Mouse (Mus musculus) stomach, postnatal 0 days (tissue): ENCODE measurements around the gene Pkm. TPM values are rescaled to one million over a fixed set of nuclear protein-coding genes. Genes with fewer than 3 reads are reported as not detected.

Experiments used
- ATAC-seq: fragments of 200-750 bp; cut with Nextera tagmentation; 2 replicates; pipeline ENCODE4 v1.8.0; 2017; ENCODE audit not compliant: low FRiP score, low TSS enrichment
- DNase-seq: peaks from one replicate; pipeline ENCODE4 v3.0.0-alpha.2; 2016; ENCODE audit warnings: low spot score
- H3K27ac ChIP-seq: fragments of 300-500 bp; sonication (generic); replicated peaks from 2 replicates; pipeline ENCODE4 v1.5.1; 2014; ENCODE audit warnings: mild to moderate bottlenecking, control low read depth
- H3K27me3 ChIP-seq: fragments of 300-500 bp; sonication (generic); 2 replicates; pipeline ENCODE4 v1.6.1; 2014; ENCODE audit warnings: low read length; ENCODE audit not compliant: control insufficient read depth, insufficient read depth
- H3K36me3 ChIP-seq: fragments of 300-500 bp; sonication (generic); 2 replicates; pipeline ENCODE4 v1.6.1; 2014; ENCODE audit warnings: low read length, mixed read lengths; ENCODE audit not compliant: control insufficient read depth, insufficient read depth
- H3K4me1 ChIP-seq: fragments of 300-500 bp; sonication (generic); replicated peaks from 2 replicates; pipeline ENCODE4 v1.6.1; 2014; ENCODE audit warnings: antibody characterized with exemption; ENCODE audit not compliant: control insufficient read depth, insufficient read depth
- H3K4me2 ChIP-seq: fragments of 300-500 bp; sonication (generic); replicated peaks from 2 replicates; pipeline ENCODE4 v1.6.1; 2014; ENCODE audit warnings: low read depth, mild to moderate bottlenecking, control low read depth, moderate library complexity
- H3K4me3 ChIP-seq: fragments of 300-500 bp; sonication (generic); 2 replicates; pipeline ENCODE4 v1.5.1; 2014; ENCODE audit warnings: low read depth, low read length, control low read depth
- H3K9ac ChIP-seq: fragments of 300-500 bp; sonication (generic); 2 replicates; pipeline ENCODE4 v1.6.1; 2014; ENCODE audit warnings: mild to moderate bottlenecking, low read length, control low read depth, mixed read lengths
- H3K9me3 ChIP-seq: fragments of 300-500 bp; sonication (generic); 2 replicates; pipeline ENCODE4 v1.6.1; 2016; ENCODE audit warnings: low read length; ENCODE audit not compliant: control insufficient read depth
- CTCF ChIP-seq: IDR thresholded peaks from 2 replicates; pipeline ENCODE4 v1.5.1; 2016; ENCODE audit warnings: antibody characterized with exemption, low read depth, mild to moderate bottlenecking, moderate library complexity
- EP300 ChIP-seq: optimal IDR thresholded peaks from 2 replicates; pipeline ENCODE3; 2016; ENCODE audit warnings: antibody characterized with exemption
- WGBS: fragments of 180-500 bp; shearing (Covaris S2); extraction: QIAGEN DNeasy Blood & Tissue Kit; methylation state at CpG from one replicate; pipeline ENCODE4 v1.1.7; 2014; 5-methylcytosine and 5-hydroxymethylcytosine counted together
- polyA plus RNA-seq: library from polyadenylated mRNA; unstranded; fragments of >200 nt; fragmentation: Nextera tagmentation; extraction: Ambion mirVana; gene quantifications from 2 replicates; pipeline ENCODE4 v1.2.1, GENCODE M21; 2015

Gene Pkm
- polyA plus RNA-seq, 1 experiment from 2014 or later = 500 TPM

GRCm38 (mm10) chr9:59678313-59678712 lies 22.1 kb downstream of the Pkm start:
- DNase-seq (peak; percentile 40), ATAC-seq (peak; percentile 47)
- Histone ChIP-seq H3K9me3 (no peaks in the 10 kb centered on the region), H3K4me3 (no peak overlapping the region), H3K4me1 (peaks cover 3% of the 10 kb centered on the region; the same call in 1 of the 2 replicates), H3K4me2 (no peak overlapping the region), H3K27me3 (no peaks in the 10 kb centered on the region), H3K27ac (no peak overlapping the region), H3K9ac (no peak overlapping the region), H3K36me3 (peaks cover 24% of the 10 kb centered on the region)
- TF ChIP-seq CTCF (peak; percentile 88), EP300 (no peak)
- WGBS = 6% methylated on average over 1 of the region's 1 CpGs

DNA sequence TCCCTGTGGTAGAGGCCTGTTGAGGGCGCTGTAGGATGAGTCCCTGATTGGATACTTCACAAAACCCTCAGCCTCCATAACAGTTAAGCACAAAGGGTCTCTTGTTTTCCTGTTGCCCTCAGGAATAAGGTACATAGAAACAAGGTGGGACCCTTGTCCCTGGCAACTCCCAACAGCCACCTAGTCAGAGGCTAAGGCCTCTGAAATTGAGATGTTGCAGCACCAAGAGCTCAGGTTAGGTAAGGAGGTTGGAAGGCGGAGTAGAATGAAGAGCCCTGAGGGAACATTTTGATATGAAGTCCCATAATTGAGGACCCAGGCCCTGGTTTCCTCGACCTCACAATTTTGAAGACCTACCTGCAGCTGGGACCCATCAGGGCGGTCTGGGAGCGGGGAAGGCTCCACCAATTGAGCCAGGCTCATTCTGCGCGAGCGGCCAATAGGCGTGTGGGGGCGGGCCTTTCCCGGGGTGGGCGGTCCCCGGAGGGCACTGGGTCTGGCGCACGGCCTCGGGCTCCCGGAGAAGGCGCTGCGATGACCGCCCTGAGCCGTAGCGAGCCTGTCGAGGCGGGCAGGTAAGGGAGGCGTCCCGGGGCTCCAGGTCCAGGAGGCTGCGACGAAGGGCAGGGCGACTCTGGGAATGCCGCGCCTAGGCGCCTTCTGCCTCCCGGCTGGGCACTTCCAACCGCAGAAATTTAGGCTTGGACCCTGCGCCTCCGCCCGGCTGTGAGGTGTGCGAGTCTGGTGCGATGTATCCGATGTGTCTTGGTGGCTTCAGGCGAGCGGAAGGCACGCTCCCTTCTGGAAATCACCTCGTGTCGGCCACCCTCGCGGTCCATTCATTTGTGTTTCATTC lies 23.7 kb downstream of the Pkm start, which contains the start of gene Gramd2:
Gramd2 (plus strand) TSS at position 467 of the 856 bp plus-strand sequence.
- Histone ChIP-seq H3K36me3 (peaks cover 12% of the 10 kb centered on the region), H3K9ac (peak within 1 kb of the TSS; percentile 66), H3K4me1 (peaks cover 3% of the 10 kb centered on the region; the same call in 1 of the 2 replicates), H3K27ac (peak within 1 kb of the TSS; percentile 81), H3K9me3 (no peaks in the 10 kb centered on the region), H3K4me2 (peak within 1 kb of the TSS; percentile 83), H3K27me3 (no peaks in the 10 kb centered on the region), H3K4me3 (peak within 1 kb of the TSS; percentile 54)
- ATAC-seq (peak; percentile 92), DNase-seq (peak; percentile 95)
- TF ChIP-seq EP300 = no peak
- no peak for TF ChIP-seq CTCF
- WGBS = 2% methylated on average over 47 of the region's 47 CpGs

DNA sequence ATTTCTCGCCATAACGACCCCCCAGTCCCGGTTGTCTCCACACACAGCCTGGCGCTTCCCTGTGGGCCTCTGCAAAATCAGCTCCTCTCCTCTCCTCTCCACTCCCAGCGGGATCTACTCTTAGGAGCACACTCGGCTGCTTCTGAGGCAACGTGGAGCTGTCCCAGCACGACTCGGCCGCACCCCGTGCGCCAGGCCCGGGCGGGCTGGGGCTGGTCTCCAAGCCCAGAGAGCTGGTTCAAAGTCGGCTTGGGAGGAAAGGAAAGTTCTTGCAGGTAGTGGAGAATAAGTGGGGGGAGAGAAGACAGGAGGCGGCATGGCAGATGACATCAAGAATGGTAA lies 24.3 kb downstream of the Pkm start:
- H3K4me2 ChIP-seq = peak overlapping the region; percentile 83
- H3K27ac ChIP-seq = peak overlapping the region; percentile 81
- DNase-seq = peak; percentile 61
- peaks cover 3% of the 10 kb centered on the region; the same call in 1 of the 2 replicates for H3K4me1 ChIP-seq
- no peaks in the 10 kb centered on the region for H3K27me3 ChIP-seq
- H3K9me3 ChIP-seq = no peaks in the 10 kb centered on the region
- TF ChIP-seq EP300 (no peak), CTCF (no peak)
- H3K36me3 ChIP-seq = peaks cover 6% of the 10 kb centered on the region; the same call in 1 of the 2 replicates
- ATAC-seq = peak; percentile 56
- peak overlapping the region; percentile 54 for H3K4me3 ChIP-seq
- WGBS = 16% methylated on average over 16 of the region's 16 CpGs
- H3K9ac ChIP-seq = peak overlapping the region; percentile 66

GRCm38 (mm10) chr9:59684020-59684419 lies 27.9 kb downstream of the Pkm start:
- no peak overlapping the region for H3K27ac ChIP-seq
- H3K36me3 ChIP-seq = no peaks in the 10 kb centered on the region
- H3K4me1 ChIP-seq = peaks cover 3% of the 10 kb centered on the region; the same call in 1 of the 2 replicates
- 47% methylated on average over 2 of the region's 2 CpGs for WGBS
- no peak overlapping the region for H3K4me3 ChIP-seq
- no peak overlapping the region for H3K9ac ChIP-seq
- ATAC-seq (no peak), DNase-seq (no peak)
- H3K27me3 ChIP-seq = no peaks in the 10 kb centered on the region
- TF ChIP-seq EP300 = no peak
- TF ChIP-seq CTCF = no peak
- no peak overlapping the region for H3K4me2 ChIP-seq
- no peaks in the 10 kb centered on the region for H3K9me3 ChIP-seq

- TF ChIP-seq EP300 = no peak
- TF ChIP-seq CTCF = no peak
- DNase-seq (no peak), ATAC-seq (peak; percentile 71)
- H3K36me3 ChIP-seq = no peaks in the 10 kb centered on the region
- H3K27me3 ChIP-seq = no peaks in the 10 kb centered on the region
- no peak overlapping the region for H3K4me2 ChIP-seq
- H3K9ac ChIP-seq = no peak overlapping the region
- no peaks in the 10 kb centered on the region for H3K9me3 ChIP-seq
- peaks cover 8% of the 10 kb centered on the region for H3K4me1 ChIP-seq
- WGBS = 25% methylated on average over 6 of the region's 6 CpGs
- H3K27ac ChIP-seq = peak overlapping the region; percentile 61; the same call in 1 of the 2 replicates
- no peak overlapping the region for H3K4me3 ChIP-seq
Measured at GRCm38 (mm10) chr9:59687416-59688046, 31.4 kb downstream of the Pkm start.
